52 mouse cellular contexts compared by ENCODE assay signal in genomic region chr17:38450688-38451087, GRCm38 (mm10). TPM values are rescaled to one million over a fixed set of nuclear protein-coding genes. Genes with fewer than 3 reads are reported as not detected.
"Had no signal": no experiment of that assay in that cellular context is flagged by ENCODE, and none has a peak within 500 bp of the region (broad histone marks: within the 10 kb centered on the region; RNA-seq: fewer than 3 reads in every experiment).

No protein-coding gene starts in this region.

- H3K9ac ChIP-seq: heart, embryonic 12.5 days; heart, embryonic 13.5 days; heart, embryonic 15.5 days; hindbrain, embryonic 12.5 days; hindbrain, embryonic 13.5 days; hindbrain, embryonic 14.5 days; hindbrain, embryonic 15.5 days; intestine, embryonic 15.5 days; kidney, embryonic 15.5 days had no signal

- H3K27me3 ChIP-seq: heart, embryonic 12.5 days; heart, embryonic 13.5 days; heart, embryonic 15.5 days; hindbrain, embryonic 12.5 days; hindbrain, embryonic 13.5 days; hindbrain, embryonic 15.5 days; intestine, embryonic 15.5 days; kidney, embryonic 15.5 days had no signal

- H3K4me3 ChIP-seq: heart, embryonic 12.5 days; heart, embryonic 13.5 days; heart, embryonic 15.5 days; hindbrain, embryonic 10.5 days; hindbrain, embryonic 12.5 days; hindbrain, embryonic 13.5 days; hindbrain, embryonic 15.5 days; intestine, embryonic 15.5 days; kidney, embryonic 15.5 days; layer of hippocampus, adult 2 months; left cerebral cortex, adult 2 months had no signal

- H3K27ac ChIP-seq: heart, embryonic 13.5 days; heart, embryonic 15.5 days; hindbrain, embryonic 10.5 days; hindbrain, embryonic 12.5 days; hindbrain, embryonic 13.5 days; hindbrain, embryonic 14.5 days; hindbrain, embryonic 15.5 days; hindbrain, postnatal 0 days; intestine, embryonic 15.5 days; kidney, embryonic 15.5 days; kidney, postnatal 0 days; layer of hippocampus, adult 2 months; left cerebral cortex, adult 2 months had no signal

- H3K36me3 ChIP-seq: heart, embryonic 12.5 days; heart, embryonic 13.5 days; heart, embryonic 15.5 days; hindbrain, embryonic 10.5 days; hindbrain, embryonic 12.5 days; hindbrain, embryonic 13.5 days; hindbrain, embryonic 15.5 days; intestine, embryonic 15.5 days; kidney, embryonic 15.5 days had no signal

- H3K9me3 ChIP-seq: intestine, embryonic 15.5 days had no signal

- H3K4me1 ChIP-seq: heart, embryonic 12.5 days; heart, embryonic 13.5 days; heart, embryonic 15.5 days; hindbrain, embryonic 10.5 days; hindbrain, embryonic 12.5 days; hindbrain, embryonic 13.5 days; hindbrain, embryonic 15.5 days; intestine, embryonic 15.5 days; kidney, embryonic 15.5 days had no signal

- DNase-seq: heart, postnatal 10 days; heart, postnatal 14 days; heart, postnatal 36 days; heart, postnatal 4 days; kidney, adult 11 months; kidney, adult 18-20 months; kidney, adult 2 months; kidney, adult 8-10 months; kidney, adult 9 months; kidney, postnatal 10 days; kidney, postnatal 14 days; kidney, postnatal 25 days; kidney, postnatal 36 days; kidney, postnatal 4 days; layer of hippocampus, adult 9-11 months; layer of hippocampus, postnatal 36 days had no signal

RNA-seq across cellular contexts. Expression of gene Esp36, which starts 30.7 kb away (rescaled TPM):
- total RNA-seq: heart, postnatal 10 days; heart, postnatal 14 days; heart, postnatal 25 days; heart, postnatal 36 days; heart, postnatal 4 days; hematopoietic stem cell, adult 5-6 weeks; hindbrain, postnatal 0 days; layer of hippocampus, adult 18-20 months; layer of hippocampus, adult 2 months; layer of hippocampus, adult 8-10 months; layer of hippocampus, postnatal 10 days; layer of hippocampus, postnatal 14 days; layer of hippocampus, postnatal 25 days; layer of hippocampus, postnatal 36 days; left cerebral cortex, adult 18-20 months; left cerebral cortex, adult 2 months; left cerebral cortex, adult 8-10 months had no signal
- polyA plus RNA-seq: heart, embryonic 11.5 days; heart, embryonic 12.5 days; heart, embryonic 13.5 days; heart, embryonic 14.5 days; heart, embryonic 15.5 days; heart, embryonic 16.5 days; heart, postnatal 0 days; hindbrain, embryonic 10.5 days; hindbrain, embryonic 11.5 days; hindbrain, embryonic 12.5 days; hindbrain, embryonic 13.5 days; hindbrain, embryonic 14.5 days; hindbrain, embryonic 15.5 days; hindbrain, embryonic 16.5 days; hindbrain, postnatal 0 days; inflammation-experienced regulatory T-cells, adult 6 months; intestine, embryonic 14.5 days; intestine, embryonic 15.5 days; intestine, embryonic 16.5 days; intestine, postnatal 0 days; kidney, adult 2 months; kidney, embryonic 14.5 days; kidney, embryonic 15.5 days; kidney, embryonic 16.5 days; kidney, postnatal 0 days; large intestine, adult 2 months had no signal
